Mouse (Mus musculus): ENCODE measurements around the gene Bmp8a. TPM values are rescaled to one million over a fixed set of nuclear protein-coding genes. Genes with fewer than 3 reads are reported as not detected.

Gene Bmp8a
- polyA plus RNA-seq (2012; fragmentation: generic; extraction: Trizol), result not detected

GRCm38 (mm10) chr4:123342642-123343470 is at the start of gene Bmp8a:
Gene Bmp8a, minus strand, starts transcription at chr4:123343252.

GRCm38 (mm10) chr4:123323534-123323933 is 19.5 kb downstream of the Bmp8a start, which contains the start of gene Oxct2a:
Gene Oxct2a, minus strand, starts transcription at chr4:123323634.

Other genes with a start within 250 kb of the Bmp8a start
- under 1 TPM in 1 of 2 experiments, not detected in 1; 0.02 TPM for gene Bmp8b, start 238.1 kb downstream of the Bmp8a start, polyA plus RNA-seq (2012; fragmentation: generic; extraction: Trizol)
- not detected for gene Oxct2b, start 227.0 kb downstream of the Bmp8a start, polyA plus RNA-seq (2012; fragmentation: generic; extraction: Trizol)
- 10 to 100 TPM; 54.0 to 69.1 TPM for gene Ppie, start 203.3 kb downstream of the Bmp8a start, polyA plus RNA-seq (2012; fragmentation: generic; extraction: Trizol)
- gene Hpcal4, start 160.0 kb downstream of the Bmp8a start, polyA plus RNA-seq (2012; fragmentation: generic; extraction: Trizol), result not detected
- not detected for gene Nt5c1a, start 141.7 kb downstream of the Bmp8a start, polyA plus RNA-seq (2012; fragmentation: generic; extraction: Trizol)
- gene Heyl, start 109.7 kb downstream of the Bmp8a start, polyA plus RNA-seq (2012; fragmentation: generic; extraction: Trizol), result under 1 TPM in 1 of 2 experiments, not detected in 1; 0.01 TPM
- gene Pabpc4, start 80.9 kb downstream of the Bmp8a start, polyA plus RNA-seq (2012; fragmentation: generic; extraction: Trizol), result 100 to 1,000 TPM in 1 of 2 experiments, 10 to 100 TPM in 1; 87.7 to 112 TPM
- gene Oxct2a, start 19.6 kb downstream of the Bmp8a start, polyA plus RNA-seq (2012; fragmentation: generic; extraction: Trizol), result not detected